Mouse (Mus musculus): Measurements from ENCODE around the gene Grip1. TPM values are rescaled to one million over a fixed set of nuclear protein-coding genes. Genes with fewer than 3 reads are reported as not detected.

Grip1 gene
- total and polyA plus RNA-seq, 2 experiments, result under 0.01 to 0.02 TPM

- H3K4me3 ChIP-seq (ENCODE audit: insufficient read depth, low read depth, low read length), result no peak overlapping the region
- no peak for DNase-seq (ENCODE audit: extremely low read depth, low read depth, low spot score)
- WGBS, result 81% methylated on average over 9 of the region's 9 CpGs
- H3K9ac ChIP-seq (ENCODE audit: low read depth, low read length), result no peak overlapping the region
- H3K79me2 ChIP-seq (ENCODE audit: control insufficient read depth, insufficient read depth, low read length), result no peaks in the 10 kb centered on the region
- no peaks in the 10 kb centered on the region for H3K27me3 ChIP-seq (ENCODE audit: control insufficient read depth, insufficient read depth, low read length)
- H3K36me3 ChIP-seq (ENCODE audit: control insufficient read depth, insufficient read depth, low read length), result no peaks in the 10 kb centered on the region
- TF ChIP-seq CTCF (IDR thresholded peaks at IDR 0.05; ENCODE audit: low read depth, low read length), result no peak
- TF ChIP-seq POLR2A (IDR thresholded peaks at IDR 0.05; ENCODE audit: extremely low read depth, insufficient read depth, low read length), result no peak
- no peak overlapping the region for H3K27ac ChIP-seq (replicated peaks; ENCODE audit: insufficient read depth, low read depth, low read length)
- H3K4me1 ChIP-seq (ENCODE audit: control insufficient read depth, insufficient read depth, low read length), result no peaks in the 10 kb centered on the region
Measured at GRCm38 (mm10) chr10:119723671-119724070, 270.0 kb downstream of the Grip1 start.

DNA sequence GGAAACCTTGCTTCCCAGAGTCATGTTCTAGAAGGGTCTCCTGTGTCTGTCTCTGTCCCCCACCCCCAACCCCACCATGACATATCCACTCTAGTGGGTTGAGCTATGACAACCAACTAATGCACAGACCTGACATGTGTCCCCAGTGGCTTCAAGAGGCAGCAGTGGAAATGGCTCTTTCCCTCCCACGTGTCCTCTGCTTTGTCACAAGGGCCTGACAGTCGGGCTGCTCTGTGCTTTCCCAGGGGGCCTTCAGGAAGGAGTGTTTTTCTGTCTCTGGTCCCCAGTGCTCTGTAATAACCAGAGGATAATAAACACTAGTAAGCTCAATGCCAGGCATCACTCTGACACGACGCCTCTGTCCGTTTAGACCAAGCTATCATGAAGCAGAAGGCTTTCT, 271.7 kb downstream of the Grip1 start:
- no peak for TF ChIP-seq CTCF (IDR thresholded peaks at IDR 0.05; ENCODE audit: low read depth, low read length)
- H3K79me2 ChIP-seq (ENCODE audit: control insufficient read depth, insufficient read depth, low read length), result no peaks in the 10 kb centered on the region
- DNase-seq (ENCODE audit: extremely low read depth, low read depth, low spot score), result no peak
- no peaks in the 10 kb centered on the region for H3K36me3 ChIP-seq (ENCODE audit: control insufficient read depth, insufficient read depth, low read length)
- H3K27me3 ChIP-seq (ENCODE audit: control insufficient read depth, insufficient read depth, low read length), result no peaks in the 10 kb centered on the region
- no peak overlapping the region for H3K4me3 ChIP-seq (ENCODE audit: insufficient read depth, low read depth, low read length)
- no peaks in the 10 kb centered on the region for H3K4me1 ChIP-seq (ENCODE audit: control insufficient read depth, insufficient read depth, low read length)
- 87% methylated on average over 5 of the region's 5 CpGs for WGBS
- no peak overlapping the region for H3K27ac ChIP-seq (replicated peaks; ENCODE audit: insufficient read depth, low read depth, low read length)
- no peak overlapping the region for H3K9ac ChIP-seq (ENCODE audit: low read depth, low read length)

DNA sequence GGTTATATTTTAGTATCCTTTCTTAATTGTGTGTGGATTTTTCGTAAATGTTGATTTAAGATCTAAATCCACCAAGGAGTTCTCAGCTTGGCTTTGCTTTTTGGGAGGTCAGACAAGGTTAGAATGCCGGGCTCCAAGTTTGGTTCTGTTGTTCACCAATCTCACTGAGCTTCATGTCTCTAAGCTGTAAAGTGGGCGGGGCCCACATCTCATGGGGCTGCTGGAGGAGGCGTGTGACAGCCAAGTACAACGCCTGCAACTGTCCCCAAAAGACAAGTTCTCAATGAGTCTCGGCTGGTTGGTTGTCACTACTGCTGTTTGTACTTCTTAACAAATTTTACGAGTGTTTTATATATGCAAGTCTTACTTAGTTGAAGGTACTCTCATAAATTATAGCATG, 272.3 kb downstream of the Grip1 start:
- Histone ChIP-seq H3K27me3 (ENCODE audit: control insufficient read depth, insufficient read depth, low read length) (no peaks in the 10 kb centered on the region), H3K4me3 (ENCODE audit: insufficient read depth, low read depth, low read length) (no peak overlapping the region), H3K9ac (ENCODE audit: low read depth, low read length) (no peak overlapping the region), H3K79me2 (ENCODE audit: control insufficient read depth, insufficient read depth, low read length) (no peaks in the 10 kb centered on the region), H3K4me1 (ENCODE audit: control insufficient read depth, insufficient read depth, low read length) (no peaks in the 10 kb centered on the region), H3K27ac (replicated peaks; ENCODE audit: insufficient read depth, low read depth, low read length) (no peak overlapping the region), H3K36me3 (ENCODE audit: control insufficient read depth, insufficient read depth, low read length) (no peaks in the 10 kb centered on the region)
- 91% methylated on average over 7 of the region's 7 CpGs for WGBS
- no peak for DNase-seq (ENCODE audit: extremely low read depth, low read depth, low spot score)
- TF ChIP-seq POLR2A (IDR thresholded peaks at IDR 0.05; ENCODE audit: extremely low read depth, insufficient read depth, low read length) (no peak), CTCF (IDR thresholded peaks at IDR 0.05; ENCODE audit: low read depth, low read length) (no peak)

DNA sequence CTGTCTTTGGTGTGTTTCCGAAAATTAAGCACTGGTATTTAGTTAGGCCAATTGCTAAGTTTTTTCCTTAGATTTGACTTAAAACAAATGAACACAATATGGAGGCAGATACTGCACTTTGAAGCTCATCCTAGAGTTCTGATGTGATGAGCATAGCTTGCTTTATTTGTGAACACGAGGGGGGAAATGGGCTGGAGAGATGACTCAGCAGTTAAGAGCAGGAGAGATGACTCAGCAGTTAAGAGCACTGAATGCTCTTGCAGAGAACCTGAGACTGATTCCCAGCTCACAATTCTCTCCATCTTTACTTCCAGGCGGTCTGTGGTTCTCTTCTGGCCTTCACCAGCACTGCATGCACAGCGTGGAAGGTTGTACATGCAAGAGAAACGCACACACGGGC, 273.3 kb downstream of the Grip1 start:
- TF ChIP-seq CTCF (IDR thresholded peaks at IDR 0.05; ENCODE audit: low read depth, low read length), result no peak
- Histone ChIP-seq H3K27ac (replicated peaks; ENCODE audit: insufficient read depth, low read depth, low read length) (no peak overlapping the region), H3K36me3 (ENCODE audit: control insufficient read depth, insufficient read depth, low read length) (no peaks in the 10 kb centered on the region), H3K9ac (ENCODE audit: low read depth, low read length) (no peak overlapping the region), H3K4me1 (ENCODE audit: control insufficient read depth, insufficient read depth, low read length) (no peaks in the 10 kb centered on the region), H3K4me3 (ENCODE audit: insufficient read depth, low read depth, low read length) (no peak overlapping the region), H3K79me2 (ENCODE audit: control insufficient read depth, insufficient read depth, low read length) (no peaks in the 10 kb centered on the region), H3K27me3 (ENCODE audit: control insufficient read depth, insufficient read depth, low read length) (no peaks in the 10 kb centered on the region)
- WGBS, result 85% methylated on average over 6 of the region's 6 CpGs
- DNase-seq (ENCODE audit: extremely low read depth, low read depth, low spot score), result no peak

DNA sequence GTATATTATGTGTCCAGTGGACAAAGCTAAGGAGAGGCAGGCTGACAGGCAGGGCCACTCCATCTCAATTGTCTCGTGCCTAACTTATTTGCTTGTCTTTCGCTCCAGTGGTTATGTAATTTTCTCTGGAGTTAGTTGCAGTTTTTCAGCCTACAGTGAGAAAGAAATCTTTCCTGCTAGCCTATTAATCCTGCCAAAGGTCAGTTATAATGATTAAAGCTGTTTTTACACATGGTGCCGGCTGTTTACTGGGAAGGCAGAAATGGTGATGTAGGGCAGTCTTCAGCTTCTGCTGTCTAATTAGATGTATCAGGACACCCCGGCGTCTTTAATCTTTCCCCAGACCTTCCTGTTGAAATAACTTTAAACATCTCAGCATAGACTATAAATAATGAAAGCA, 276.6 kb downstream of the Grip1 start:
- Histone ChIP-seq H3K36me3 (ENCODE audit: control insufficient read depth, insufficient read depth, low read length) (no peaks in the 10 kb centered on the region), H3K27ac (replicated peaks; ENCODE audit: insufficient read depth, low read depth, low read length) (no peak overlapping the region), H3K9ac (ENCODE audit: low read depth, low read length) (no peak overlapping the region), H3K4me3 (ENCODE audit: insufficient read depth, low read depth, low read length) (no peak overlapping the region), H3K4me1 (ENCODE audit: control insufficient read depth, insufficient read depth, low read length) (no peaks in the 10 kb centered on the region), H3K27me3 (ENCODE audit: control insufficient read depth, insufficient read depth, low read length) (no peaks in the 10 kb centered on the region), H3K79me2 (ENCODE audit: control insufficient read depth, insufficient read depth, low read length) (no peaks in the 10 kb centered on the region)
- WGBS, result 68% methylated on average over 5 of the region's 5 CpGs
- TF ChIP-seq CTCF (IDR thresholded peaks at IDR 0.05; ENCODE audit: low read depth, low read length) (no peak), POLR2A (IDR thresholded peaks at IDR 0.05; ENCODE audit: extremely low read depth, insufficient read depth, low read length) (no peak)
- DNase-seq (ENCODE audit: extremely low read depth, low read depth, low spot score), result no peak

DNA sequence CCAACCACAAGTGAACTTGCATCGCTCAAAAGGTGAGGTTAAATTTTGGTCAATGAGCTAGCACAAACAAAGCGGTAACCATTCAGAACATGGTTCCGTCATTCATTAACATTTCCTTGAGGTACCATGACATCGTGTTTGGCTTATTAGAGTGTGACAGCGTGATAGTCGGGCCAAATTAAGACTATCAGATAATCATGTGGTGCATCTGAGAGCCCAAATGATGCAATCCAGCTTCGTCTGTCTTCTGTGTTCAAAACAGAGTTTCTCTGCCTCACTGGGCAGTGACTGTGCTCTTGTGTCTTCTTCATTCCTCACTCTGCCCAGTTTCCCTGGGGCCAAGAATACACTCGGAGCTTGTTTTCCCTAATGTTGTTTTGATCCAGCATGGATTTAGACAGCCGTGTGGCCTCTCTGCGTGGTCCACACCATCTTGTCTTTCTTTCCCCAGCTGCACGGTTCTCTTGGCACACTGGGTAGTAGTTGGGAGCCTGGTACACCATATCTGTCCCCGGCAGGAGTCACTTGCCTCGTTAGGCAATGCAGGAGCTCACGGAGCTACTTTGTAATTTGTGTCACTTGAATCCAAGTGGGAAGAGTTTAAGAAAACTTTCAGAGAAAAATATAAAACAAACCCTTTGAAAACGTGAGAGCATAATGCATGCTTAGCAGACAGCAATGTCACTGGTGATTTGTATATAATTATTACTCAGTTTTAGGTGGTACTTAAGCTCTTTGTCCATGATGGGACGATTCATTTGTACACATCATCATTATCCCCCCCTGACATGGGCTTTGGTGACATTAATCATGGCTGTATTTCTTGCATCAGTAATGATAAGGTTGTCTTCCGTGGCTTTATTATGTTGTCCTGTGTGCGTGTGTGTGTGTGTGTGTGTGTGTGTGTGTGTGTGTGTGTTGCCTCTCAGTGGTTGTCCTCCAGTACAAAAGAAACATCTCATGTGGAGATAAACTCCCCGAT, 281.7 kb downstream of the Grip1 start:
- 80% methylated on average over 19 of the region's 19 CpGs for WGBS
- no peak for DNase-seq (ENCODE audit: extremely low read depth, low read depth, low spot score)
- H3K27ac ChIP-seq (replicated peaks; ENCODE audit: insufficient read depth, low read depth, low read length), result no peak overlapping the region

More for the DNA sequence above, 281.7 kb downstream of the Grip1 start:
- no peak overlapping the region for H3K4me3 ChIP-seq (ENCODE audit: insufficient read depth, low read depth, low read length)
- no peaks in the 10 kb centered on the region for H3K4me1 ChIP-seq (ENCODE audit: control insufficient read depth, insufficient read depth, low read length)
- TF ChIP-seq CTCF (IDR thresholded peaks at IDR 0.05; ENCODE audit: low read depth, low read length), result no peak
- no peak for TF ChIP-seq POLR2A (IDR thresholded peaks at IDR 0.05; ENCODE audit: extremely low read depth, insufficient read depth, low read length)
- no peaks in the 10 kb centered on the region for H3K27me3 ChIP-seq (ENCODE audit: control insufficient read depth, insufficient read depth, low read length)
- no peaks in the 10 kb centered on the region for H3K79me2 ChIP-seq (ENCODE audit: control insufficient read depth, insufficient read depth, low read length)
- H3K36me3 ChIP-seq (ENCODE audit: control insufficient read depth, insufficient read depth, low read length), result no peaks in the 10 kb centered on the region
- H3K9ac ChIP-seq (ENCODE audit: low read depth, low read length), result no peak overlapping the region

Data from liver, adult 2 months (tissue).